Mouse (Mus musculus) megakaryocyte, embryonic 14.5 days (primary cell): ENCODE results near the gene Foxr1. TPM values are rescaled to one million over a fixed set of nuclear protein-coding genes. Genes with fewer than 3 reads are reported as not detected.

Experiments used
- H3K27me3 ChIP-seq: replicated peaks from 2 replicates; pipeline ENCODE3; 2012; ENCODE audit warnings: inconsistent platforms
- H3K36me3 ChIP-seq: replicated peaks from 2 replicates; pipeline ENCODE3; 2012; ENCODE audit warnings: low read length, inconsistent platforms, mixed read lengths
- H3K4me1 ChIP-seq: 2 replicates; pipeline ENCODE4 v1.6.1; 2012; ENCODE audit warnings: inconsistent platforms
- H3K4me3 ChIP-seq: replicated peaks from 2 replicates; pipeline ENCODE3; 2012; ENCODE audit warnings: moderate library complexity, mild to moderate bottlenecking, inconsistent platforms
- H3K9me3 ChIP-seq: 2 replicates; pipeline ENCODE4 v1.6.1; 2012; ENCODE audit warnings: inconsistent platforms
- FLI1 ChIP-seq: IDR thresholded peaks from 2 replicates; pipeline ENCODE4 v1.6.1; 2012; ENCODE audit warnings: low read length, inconsistent platforms, mixed read lengths
- GATA1 ChIP-seq: IDR thresholded peaks from 3 replicates; pipeline ENCODE4 v1.6.1; 2012; ENCODE audit warnings: mixed read lengths, low read length, inconsistent platforms, borderline replicate concordance
- polyA plus RNA-seq: library from polyadenylated mRNA; stranded (reverse); fragments of >175 nt; gene quantifications from 2 replicates; pipeline ENCODE4 v1.2.3, GENCODE M21; 2012; ENCODE audit warnings: low replicate concordance; ENCODE audit not compliant: insufficient read depth

The Foxr1 gene
- polyA plus RNA-seq, 1 experiment, result not detected

- Histone ChIP-seq H3K4me1 (peaks cover 28% of the 10 kb centered on the region), H3K9me3 (no peaks in the 10 kb centered on the region), H3K4me3 (no peak overlapping the region), H3K36me3 (peaks cover 98% of the 10 kb centered on the region), H3K27me3 (no peaks in the 10 kb centered on the region)
- TF ChIP-seq FLI1 (no peak), GATA1 (no peak)
These were observed 53.7 kb downstream of the Foxr1 start for GRCm38 (mm10) chr9:44387221-44387620.

DNA sequence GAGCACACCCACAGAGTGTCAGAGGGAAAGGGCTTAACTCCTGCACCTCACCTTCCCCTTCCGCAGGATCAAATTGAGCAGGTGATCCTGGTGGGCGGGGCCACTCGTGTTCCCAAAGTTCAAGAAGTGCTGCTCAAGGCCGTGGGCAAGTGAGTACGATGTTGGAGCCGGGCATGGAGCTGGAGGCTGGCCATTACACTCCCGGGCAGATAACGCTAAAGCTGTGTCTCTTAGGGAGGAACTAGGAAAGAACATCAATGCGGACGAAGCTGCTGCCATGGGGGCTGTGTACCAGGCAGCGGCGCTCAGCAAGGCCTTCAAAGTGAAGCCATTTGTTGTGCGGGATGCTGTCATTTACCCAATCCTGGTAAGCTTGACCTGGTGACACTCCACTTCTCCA lies 56.3 kb downstream of the Foxr1 start:
- peaks cover 93% of the 10 kb centered on the region for H3K36me3 ChIP-seq
- no peak for TF ChIP-seq FLI1
- no peak for TF ChIP-seq GATA1
- H3K27me3 ChIP-seq, result no peaks in the 10 kb centered on the region

More for the DNA sequence above, 56.3 kb downstream of the Foxr1 start:
- Histone ChIP-seq H3K4me3 (no peak overlapping the region), H3K4me1 (peaks cover 45% of the 10 kb centered on the region), H3K9me3 (no peaks in the 10 kb centered on the region)

Other genes with a start within 250 kb of the Foxr1 start
- gene Cbl, start 207.1 kb downstream of the Foxr1 start, polyA plus RNA-seq, result 2.4 and 3.9 TPM in 2 replicates
- not detected in 2 replicates for gene Ccdc153, start 200.5 kb downstream of the Foxr1 start, polyA plus RNA-seq
- 0.35 TPM in 1 of 2 replicates, not detected in the other for gene Pdzd3, start 189.7 kb downstream of the Foxr1 start, polyA plus RNA-seq
- 5.5 and 12.5 TPM in 2 replicates for gene Nlrx1, start 172.5 kb downstream of the Foxr1 start, polyA plus RNA-seq
- 0.19 TPM in 1 of 2 replicates, not detected in the other for gene Abcg4, start 152.5 kb downstream of the Foxr1 start, polyA plus RNA-seq
- gene Hinfp, start 135.5 kb downstream of the Foxr1 start, polyA plus RNA-seq, result 1.3 and 4.9 TPM in 2 replicates
- 44.6 and 94.5 TPM in 2 replicates for gene C2cd2l, start 120.9 kb downstream of the Foxr1 start, polyA plus RNA-seq
- 7.1 and 9.5 TPM in 2 replicates for gene Dpagt1, start 115.1 kb downstream of the Foxr1 start, polyA plus RNA-seq
- 416 and 1,650 TPM in 2 replicates for gene H2afx, start 106.4 kb downstream of the Foxr1 start, polyA plus RNA-seq
- 51.1 and 76.9 TPM in 2 replicates for gene Hmbs, start 96.9 kb downstream of the Foxr1 start, polyA plus RNA-seq
- 5.8 and 8.3 TPM in 2 replicates for gene Vps11, start 79.5 kb downstream of the Foxr1 start, polyA plus RNA-seq
- gene Hyou1, start 61.6 kb downstream of the Foxr1 start, polyA plus RNA-seq, result 14.1 and 28.1 TPM in 2 replicates
- 10.2 and 10.4 TPM in 2 replicates for gene Slc37a4, start 44.3 kb downstream of the Foxr1 start, polyA plus RNA-seq
- 33.9 and 149 TPM in 2 replicates for gene Rps25, start 34.0 kb downstream of the Foxr1 start, polyA plus RNA-seq
- gene Trappc4, start 33.5 kb downstream of the Foxr1 start, polyA plus RNA-seq, result 10.0 and 29.6 TPM in 2 replicates
- gene Ccdc84, start 22.6 kb downstream of the Foxr1 start, polyA plus RNA-seq, result 11.9 and 19.2 TPM in 2 replicates
- not detected in 2 replicates for gene Upk2, start 13.8 kb upstream of the Foxr1 start, polyA plus RNA-seq
- 11.6 and 16.1 TPM in 2 replicates for gene Bcl9l, start 41.7 kb upstream of the Foxr1 start, polyA plus RNA-seq
- not detected in 2 replicates for gene Cxcr5, start 120.7 kb upstream of the Foxr1 start, polyA plus RNA-seq
- gene Ddx6, start 163.8 kb upstream of the Foxr1 start, polyA plus RNA-seq, result 4.1 and 10.8 TPM in 2 replicates
- not detected in 2 replicates for gene Treh, start 232.1 kb upstream of the Foxr1 start, polyA plus RNA-seq